Mouse (Mus musculus) gastrocnemius, adult 2 months (tissue): ENCODE measurements at regions not wholly inside any gene's neighbourhood (a gene's known extent, or its start where the extent isn't known, plus 50 kb on each side); places are given as distances from the start of the nearest gene placed in this dataset.
A peak's percentile ranks its signal among the peaks of the same experiment; 100 is the strongest.

Experiments
- DNase-seq: peaks from one replicate; pipeline ENCODE4 v3.0.0; 2022
- H3K27ac ChIP-seq: fragments of 200-600 bp; 2 replicates; pipeline ENCODE4 v1.8.1; 2022; ENCODE audit warnings: mild to moderate bottlenecking
- H3K4me3 ChIP-seq: fragments of 200-600 bp; 2 replicates; pipeline ENCODE4 v1.8.1; 2022; ENCODE audit warnings: mild to moderate bottlenecking, moderate library complexity
- CTCF ChIP-seq: fragments of 200-600 bp; IDR thresholded peaks from 2 replicates; pipeline ENCODE4 v1.8.1; 2022; ENCODE audit warnings: antibody characterized with exemption, mild to moderate bottlenecking, moderate library complexity
- intact Hi-C: fragments of 180-260 bp; cut with DNase I; formaldehyde crosslinking; loops from one replicate; pipeline ENCODE4 v1.15.1; 2025

DNA sequence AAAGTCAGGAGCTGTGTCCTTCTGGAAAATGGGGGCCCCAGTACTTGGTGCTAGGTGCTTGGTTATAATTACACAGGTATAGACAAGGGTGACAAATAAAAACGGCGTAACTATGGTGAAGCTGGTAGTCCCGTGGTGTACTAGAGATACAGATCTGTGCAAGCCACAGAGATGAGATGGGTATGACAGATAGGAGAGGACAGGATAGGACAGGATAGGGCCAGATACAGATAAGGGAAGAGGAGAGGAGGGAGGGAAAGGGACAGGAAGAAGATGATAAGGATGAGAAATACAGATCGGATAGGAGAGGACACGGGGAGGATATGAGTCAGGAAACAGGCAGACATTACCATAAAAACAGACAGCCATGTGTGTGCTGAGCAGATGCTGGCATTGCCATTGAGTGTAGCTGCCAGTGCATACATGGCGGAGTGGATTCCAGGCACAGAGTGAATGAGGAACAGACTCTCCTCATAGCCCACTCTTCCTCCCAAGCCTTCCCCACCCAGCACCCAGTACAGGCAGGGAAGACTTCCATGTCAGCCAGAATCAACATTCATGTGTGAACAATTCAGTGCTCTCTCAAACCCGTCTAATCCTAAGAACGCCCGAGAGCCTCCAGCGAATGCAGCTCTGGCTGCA, 231.9 kb upstream of the Cdh4 start:
- intact Hi-C loops: no loop called here
- DNase-seq: no peak
- TF ChIP-seq CTCF: no peak
- no peak overlapping the region for H3K27ac ChIP-seq
- H3K4me3 ChIP-seq: no peak overlapping the region

DNA sequence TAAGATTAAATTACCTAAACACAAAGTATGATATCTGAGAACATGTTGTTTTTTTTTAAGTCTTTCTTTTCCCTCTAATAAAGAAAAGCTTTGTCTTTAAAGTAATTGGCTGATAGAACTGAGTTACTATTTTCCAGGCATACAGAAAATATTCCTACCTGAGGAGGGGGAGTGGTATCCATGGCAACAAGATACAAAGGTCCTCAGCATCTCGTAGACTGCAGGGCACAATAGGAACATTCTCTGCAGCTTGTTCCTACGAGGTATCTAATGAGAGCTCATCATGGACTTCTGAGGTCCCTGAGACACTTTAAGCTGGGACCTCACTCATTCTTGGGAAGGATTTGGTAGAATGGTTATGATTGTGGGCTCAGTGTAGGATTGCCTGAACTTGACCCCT, 225.5 kb upstream of the Cdh4 start:
- H3K27ac ChIP-seq: no peak overlapping the region
- no peak for DNase-seq
- intact Hi-C loops: no loop called here
- H3K4me3 ChIP-seq: no peak overlapping the region
- TF ChIP-seq CTCF: no peak

DNA sequence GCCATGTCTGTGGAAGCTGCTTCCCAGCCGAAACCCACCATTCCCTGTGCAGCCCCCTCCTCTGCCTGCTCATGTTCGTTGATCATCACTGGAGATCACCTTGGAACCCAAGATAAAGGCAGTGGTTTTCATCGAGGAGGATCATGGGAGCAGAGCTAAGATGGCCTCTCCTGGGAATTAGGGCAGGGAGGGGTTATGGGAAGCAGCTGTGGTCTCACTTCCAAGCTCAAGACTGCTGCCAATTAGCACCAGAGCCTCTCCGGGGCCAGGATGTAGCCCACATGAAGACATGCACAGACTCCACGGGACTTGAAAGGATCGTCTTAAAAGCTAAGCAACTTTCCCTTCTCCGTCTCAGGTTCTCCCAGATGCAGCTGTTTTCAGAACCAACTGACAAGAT, 214.1 kb upstream of the Cdh4 start:
- intact Hi-C loops: no loop called here
- no peak for TF ChIP-seq CTCF
- no peak overlapping the region for H3K4me3 ChIP-seq
- DNase-seq: no peak
- no peak overlapping the region for H3K27ac ChIP-seq

DNA sequence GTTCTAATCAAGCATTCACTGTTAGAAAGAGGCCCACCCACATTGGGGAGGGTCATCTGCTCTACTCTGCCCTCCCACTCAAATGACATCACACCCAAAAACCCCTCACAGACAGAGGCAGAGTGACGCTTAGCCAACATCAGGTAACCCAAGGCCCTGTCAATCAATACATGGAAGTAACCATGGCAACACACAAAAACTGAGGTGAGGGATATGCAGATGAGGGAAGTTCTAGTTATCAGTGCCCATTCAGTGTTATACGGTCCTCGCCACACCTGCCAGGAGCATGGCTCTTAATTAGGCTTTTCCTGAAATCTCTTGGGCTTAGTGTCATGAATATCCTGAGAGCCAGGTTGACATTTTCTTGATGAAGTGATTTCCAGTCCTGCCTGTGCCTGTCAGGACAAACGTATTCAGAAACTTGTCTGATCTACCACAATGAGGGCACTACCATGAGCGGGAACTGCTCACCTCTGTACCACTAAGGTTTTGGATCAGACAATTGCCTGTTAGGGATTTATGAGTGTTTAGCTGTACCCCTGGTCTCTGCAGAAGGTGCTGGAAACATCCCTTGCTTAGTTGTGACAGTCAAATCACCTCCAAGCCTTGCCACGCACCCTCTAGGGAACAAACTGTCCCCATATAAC, 210.4 kb upstream of the Cdh4 start:
- TF ChIP-seq CTCF: no peak

DNA sequence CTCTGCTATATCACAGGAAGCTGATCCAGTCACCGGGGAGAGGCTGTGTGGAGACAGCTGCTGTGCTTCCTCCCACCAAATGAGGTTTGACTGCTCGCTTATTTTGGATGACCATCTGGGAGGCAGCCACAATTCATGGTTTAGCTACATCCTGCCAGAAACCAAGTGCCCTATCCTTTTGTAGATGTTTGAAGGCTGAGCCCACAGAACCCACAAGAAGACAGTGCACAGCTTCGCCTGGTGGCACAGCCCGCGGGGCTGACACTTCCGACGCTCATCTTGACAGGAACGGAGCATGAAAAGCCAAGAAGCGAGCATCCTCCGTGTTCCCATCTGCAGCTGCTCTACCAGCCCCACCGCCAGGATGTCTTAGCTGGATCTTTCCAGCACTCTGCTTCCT, 204.1 kb upstream of the Cdh4 start:
- no peak for TF ChIP-seq CTCF
- no peak for DNase-seq
- Histone ChIP-seq H3K4me3 (no peak overlapping the region), H3K27ac (no peak overlapping the region)
- intact Hi-C loops: no loop called here

More for the DNA sequence above, 210.4 kb upstream of the Cdh4 start:
- H3K27ac ChIP-seq: no peak overlapping the region
- intact Hi-C loops: no loop called here
- no peak for DNase-seq
- H3K4me3 ChIP-seq: no peak overlapping the region

DNA sequence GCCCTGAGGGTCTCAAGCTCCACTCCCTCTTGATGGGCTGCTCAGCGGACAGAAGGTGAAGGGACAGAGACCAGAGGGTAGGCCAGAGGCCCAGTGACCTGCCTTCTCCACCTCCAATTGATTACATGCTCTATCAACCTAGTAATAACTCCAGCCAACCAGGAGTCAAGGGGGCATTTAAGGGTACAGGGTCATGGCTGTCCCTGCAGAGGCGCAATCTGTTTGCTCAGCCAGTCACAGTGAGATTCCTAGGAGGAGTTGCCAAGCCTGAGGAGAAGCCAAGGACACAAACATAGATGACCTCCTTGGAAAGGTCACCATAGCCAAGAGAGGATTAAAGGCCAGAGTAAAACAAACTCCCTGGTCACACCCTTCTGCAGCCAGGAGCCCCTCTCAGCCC, 181.3 kb upstream of the Cdh4 start:
- intact Hi-C loops: no loop called here
- H3K27ac ChIP-seq: no peak overlapping the region
- DNase-seq: no peak
- H3K4me3 ChIP-seq: no peak overlapping the region
- no peak for TF ChIP-seq CTCF

DNA sequence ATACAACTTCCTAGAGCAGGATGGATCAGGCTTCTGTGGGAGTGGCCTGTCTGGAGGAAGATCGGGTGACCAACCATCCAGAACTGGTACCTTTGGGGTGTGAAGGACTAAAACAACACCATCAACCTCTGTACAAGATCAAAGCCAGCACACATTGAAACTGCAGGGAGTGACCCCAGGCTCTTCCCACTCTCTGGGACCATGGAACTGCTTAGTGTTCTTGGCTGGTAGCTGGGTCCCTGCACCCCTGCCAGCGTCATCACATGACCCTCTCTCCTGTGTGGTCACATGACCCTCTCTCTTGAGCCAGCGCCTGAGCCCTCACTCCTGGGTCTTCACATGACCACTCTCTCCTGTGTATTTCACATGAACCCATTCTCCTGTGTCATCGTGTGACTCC, 178.3 kb upstream of the Cdh4 start:
- intact Hi-C loops: no loop called here
- Histone ChIP-seq H3K4me3 (no peak overlapping the region), H3K27ac (no peak overlapping the region)
- no peak for DNase-seq
- no peak for TF ChIP-seq CTCF

DNA sequence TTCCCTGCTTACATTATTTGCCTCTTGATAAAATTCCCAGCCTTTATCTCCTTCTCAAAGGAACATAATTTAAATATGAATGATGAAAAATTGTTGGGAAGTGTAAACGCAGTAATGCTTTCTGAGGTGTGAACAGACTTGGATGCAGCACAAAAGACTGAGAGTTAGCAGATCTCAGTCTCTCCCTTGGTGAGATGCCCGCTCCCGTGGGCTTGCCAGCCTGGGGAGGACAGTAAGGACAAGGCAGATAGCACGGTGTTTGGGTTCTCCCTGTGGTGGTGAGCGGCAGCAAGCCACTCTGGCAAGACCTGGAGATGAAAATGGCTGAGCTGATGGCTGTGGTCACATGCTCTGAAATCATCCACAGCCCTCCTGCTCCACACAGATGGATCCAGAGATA, 176.8 kb upstream of the Cdh4 start:
- TF ChIP-seq CTCF: no peak
- H3K27ac ChIP-seq: no peak overlapping the region
- no peak for DNase-seq
- intact Hi-C loops: no loop called here
- no peak overlapping the region for H3K4me3 ChIP-seq

DNA sequence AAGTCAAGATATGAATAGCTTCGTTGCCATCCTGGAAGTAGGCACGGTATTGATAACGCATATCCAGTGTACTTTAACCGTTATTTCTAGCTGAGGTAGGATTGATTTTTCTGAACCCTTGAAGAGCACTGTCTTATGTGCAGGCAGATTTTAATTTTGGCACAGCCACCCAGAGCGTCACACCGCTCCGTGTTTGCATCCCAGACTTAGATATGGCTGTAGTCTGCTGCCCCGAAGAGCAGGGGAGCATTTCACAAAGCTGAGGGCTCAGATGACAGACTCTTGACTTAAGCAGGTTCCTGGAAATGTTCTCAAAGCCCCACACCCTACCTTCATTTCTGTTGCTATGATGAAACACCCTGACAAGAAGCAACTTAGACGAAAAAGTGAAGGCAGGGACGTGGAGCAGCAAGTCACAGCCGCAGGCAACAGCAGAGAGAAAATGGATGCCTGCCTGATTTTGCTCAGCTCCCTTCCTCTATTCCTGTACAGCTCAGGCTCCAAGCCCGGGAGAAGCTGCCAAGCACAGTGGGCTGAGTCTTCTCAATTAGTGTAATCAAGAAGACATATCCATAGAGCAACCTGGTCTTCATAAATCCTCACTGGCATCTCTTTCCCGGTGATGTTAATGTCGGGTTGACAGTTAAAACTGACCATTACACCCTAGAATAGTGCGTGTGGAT, 164.9 kb upstream of the Cdh4 start:
- no peak overlapping the region for H3K4me3 ChIP-seq
- no peak for TF ChIP-seq CTCF
- intact Hi-C loops: no loop called here
- DNase-seq: no peak
- H3K27ac ChIP-seq: no peak overlapping the region

DNA sequence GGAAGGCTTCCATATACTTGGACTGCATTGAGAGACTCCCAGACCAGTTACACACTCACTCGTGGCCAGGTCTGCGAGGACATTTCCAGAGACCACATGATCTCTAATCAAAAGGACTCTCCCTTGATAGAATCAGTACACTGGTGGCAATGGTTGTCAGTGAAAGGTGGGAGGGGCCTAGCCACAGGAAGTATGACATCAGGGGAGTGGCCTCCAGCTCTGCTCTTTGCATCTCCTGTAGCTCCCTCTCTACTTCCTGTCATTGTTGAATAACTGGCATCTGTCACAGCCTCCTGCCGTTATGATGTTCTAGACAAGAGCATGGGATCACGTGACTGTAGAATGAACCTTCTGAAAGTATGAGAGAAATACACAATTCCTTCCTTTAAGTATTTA, 164.3 kb upstream of the Cdh4 start:
- intact Hi-C loops: no loop called here
- no peak for DNase-seq
- no peak overlapping the region for H3K4me3 ChIP-seq
- TF ChIP-seq CTCF: no peak
- no peak overlapping the region for H3K27ac ChIP-seq

DNA sequence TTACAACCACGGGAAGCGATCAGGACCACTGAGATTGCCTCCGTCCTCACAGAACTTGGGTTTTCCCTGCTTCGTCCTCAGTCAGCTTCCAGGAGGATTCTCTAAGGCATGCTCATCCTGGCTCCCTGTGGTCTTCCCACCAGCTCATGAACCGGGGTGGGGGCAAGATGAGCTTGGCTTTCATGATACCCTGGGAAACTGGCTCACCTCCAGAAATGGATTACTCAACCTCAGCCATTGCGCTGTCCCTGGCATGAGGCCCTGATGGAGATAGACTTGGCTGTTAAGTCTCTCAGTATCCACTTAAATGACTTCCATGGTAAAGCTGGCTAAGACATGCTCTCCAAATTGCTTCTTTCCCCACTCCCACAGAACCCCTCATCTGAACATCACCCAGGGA, 160.0 kb upstream of the Cdh4 start:
- H3K27ac ChIP-seq: no peak overlapping the region
- intact Hi-C loops: no loop called here
- DNase-seq: peak; percentile 44
- no peak for TF ChIP-seq CTCF
- no peak overlapping the region for H3K4me3 ChIP-seq

DNA sequence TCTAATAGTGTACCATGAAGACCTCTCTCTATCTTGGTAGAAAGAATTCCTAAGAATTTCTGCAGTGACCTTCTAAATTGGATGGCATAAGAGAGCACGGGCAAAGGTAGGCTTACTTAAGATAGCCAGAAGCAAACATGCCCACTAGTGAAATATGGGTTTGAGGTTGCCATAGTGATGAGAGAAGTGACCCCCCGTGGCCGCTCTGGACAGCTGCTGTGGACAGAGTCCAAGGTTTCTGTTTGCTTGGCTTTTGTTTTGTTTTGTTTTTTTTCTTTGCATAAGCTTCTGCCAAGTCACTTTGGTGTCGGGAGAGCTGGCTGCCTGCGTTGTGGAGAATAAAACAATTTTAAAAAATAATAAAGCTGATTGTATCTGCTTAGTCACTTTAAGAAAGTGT, 151.8 kb upstream of the Cdh4 start:
- intact Hi-C loops: no loop called here
- TF ChIP-seq CTCF: no peak
- no peak for DNase-seq
- no peak overlapping the region for H3K4me3 ChIP-seq
- H3K27ac ChIP-seq: no peak overlapping the region

DNA sequence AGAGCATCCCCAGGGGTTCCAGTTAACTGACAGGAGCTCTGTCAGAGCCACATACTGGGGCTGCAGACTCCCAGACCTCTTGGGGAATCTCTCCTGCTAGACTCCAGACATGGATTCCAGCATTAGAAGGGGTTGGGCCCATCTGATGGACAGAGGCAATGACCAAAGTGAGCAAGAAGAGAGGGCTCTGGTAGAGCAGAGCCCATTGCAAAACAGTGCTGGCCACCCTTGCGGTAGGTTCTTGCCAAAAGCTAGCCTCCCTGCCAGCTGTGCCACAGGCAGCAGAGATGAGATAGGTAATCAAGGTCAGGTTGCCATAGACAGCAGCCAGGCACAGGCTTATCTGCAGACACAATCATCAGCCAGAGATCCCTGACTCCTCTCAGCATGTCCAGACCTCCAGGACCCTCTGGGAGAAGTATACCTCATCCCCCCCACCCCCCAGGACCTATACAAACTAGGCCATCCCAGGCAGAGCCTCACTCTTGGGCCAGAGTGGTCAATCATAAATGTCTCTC, 151.1 kb upstream of the Cdh4 start:
- intact Hi-C loops: no loop called here
- peak; percentile 25 for DNase-seq
- TF ChIP-seq CTCF: no peak

More for the DNA sequence above, 151.1 kb upstream of the Cdh4 start:
- Histone ChIP-seq H3K27ac (no peak overlapping the region), H3K4me3 (no peak overlapping the region)
